Mouse (Mus musculus): ENCODE measurements around the gene B4galnt2.
"Not testable (repeated sequence)": the region's sequence is repeated elsewhere in the genome, so short reads cannot be mapped to it uniquely, and the experiment has no call there.

B4galnt2 gene

DNA sequence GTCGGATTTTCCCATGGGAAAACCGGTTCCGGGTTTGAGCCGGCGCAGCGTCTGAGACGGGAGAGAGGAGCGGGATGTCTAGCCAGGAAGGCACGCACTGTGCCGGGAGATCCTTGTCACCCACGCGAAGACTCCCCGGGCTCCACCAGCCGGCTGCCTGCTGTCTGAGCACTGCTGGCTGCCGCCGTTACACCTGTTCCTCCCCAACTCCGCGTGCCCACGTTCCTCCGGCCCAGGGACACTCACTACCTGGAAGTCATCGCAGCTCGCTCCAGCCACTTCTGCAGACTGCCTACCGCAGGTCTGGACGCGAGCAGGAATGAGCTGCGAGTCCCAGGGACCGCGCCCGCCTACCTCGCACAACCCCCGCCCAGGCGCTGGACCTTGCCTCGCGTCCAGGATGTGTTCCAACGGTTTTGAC is at the start of gene B4galnt2:
TSS of gene B4galnt2 (minus strand) at position 321 of the 421 bp plus-strand sequence.
- no peak for DNase-seq (ENCODE audit: low spot score)

DNA sequence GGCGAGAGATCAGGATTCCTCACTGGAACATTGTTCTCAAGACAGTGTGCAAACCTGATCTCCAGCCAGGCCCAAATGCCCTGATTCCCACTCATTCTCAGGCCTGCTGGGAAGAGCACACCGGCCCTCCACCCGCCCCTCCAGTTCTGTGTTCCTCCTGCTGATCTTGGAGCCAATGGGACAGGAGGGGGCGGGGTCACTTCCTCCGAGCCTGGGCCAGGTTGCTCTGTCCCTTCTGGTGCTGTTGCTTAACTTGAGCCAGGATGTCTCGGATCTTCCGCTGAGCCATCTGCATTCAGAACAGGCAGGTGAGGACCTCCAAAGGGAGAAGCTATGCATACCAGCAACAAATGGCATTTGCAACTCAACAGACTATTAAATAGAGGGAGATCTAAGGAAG is 48.6 kb upstream of the B4galnt2 start:
- no peak for DNase-seq (ENCODE audit: low spot score)

DNA sequence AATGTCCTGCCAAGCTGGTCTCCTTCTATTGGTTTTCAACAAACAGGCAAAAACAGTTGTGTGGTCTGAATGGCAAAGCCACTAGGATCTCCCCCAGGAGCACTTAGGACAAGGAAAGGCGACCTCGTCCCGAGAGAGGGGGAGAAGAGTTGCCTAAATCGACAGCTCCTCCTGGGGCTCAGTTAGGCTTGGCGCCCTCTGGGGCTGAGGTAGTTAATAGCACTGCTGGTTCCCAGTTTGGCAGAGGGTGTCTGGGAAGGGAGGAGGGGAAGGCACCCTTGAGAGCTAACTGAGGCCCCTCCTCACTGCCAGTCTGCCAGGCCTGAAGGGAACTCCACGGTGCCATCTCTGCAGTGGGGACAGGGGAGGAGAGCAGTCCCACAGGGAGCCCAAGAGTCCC is 44.5 kb upstream of the B4galnt2 start:
- no peak for DNase-seq (ENCODE audit: low spot score)

DNA sequence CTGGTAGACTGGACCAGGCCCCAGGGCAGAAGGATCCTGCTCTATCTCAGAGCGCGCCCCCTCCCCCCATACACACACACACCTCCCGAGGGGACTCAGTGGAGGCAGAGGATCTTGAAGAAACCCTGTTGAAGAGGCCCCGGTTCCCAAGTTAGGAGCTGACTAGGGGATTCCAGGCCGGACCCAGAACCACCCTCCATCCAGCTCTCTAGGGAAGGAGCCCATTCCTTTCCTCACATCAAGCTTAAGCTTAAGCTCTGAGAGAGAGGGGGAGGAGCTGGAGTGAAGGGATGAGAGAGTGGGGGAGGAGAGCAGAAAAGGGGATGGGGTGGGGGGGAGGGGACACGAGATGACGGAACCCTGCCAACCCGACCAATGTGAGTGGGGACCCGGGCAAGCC is 43.6 kb upstream of the B4galnt2 start:
- DNase-seq (ENCODE audit: low spot score) = no peak

DNA sequence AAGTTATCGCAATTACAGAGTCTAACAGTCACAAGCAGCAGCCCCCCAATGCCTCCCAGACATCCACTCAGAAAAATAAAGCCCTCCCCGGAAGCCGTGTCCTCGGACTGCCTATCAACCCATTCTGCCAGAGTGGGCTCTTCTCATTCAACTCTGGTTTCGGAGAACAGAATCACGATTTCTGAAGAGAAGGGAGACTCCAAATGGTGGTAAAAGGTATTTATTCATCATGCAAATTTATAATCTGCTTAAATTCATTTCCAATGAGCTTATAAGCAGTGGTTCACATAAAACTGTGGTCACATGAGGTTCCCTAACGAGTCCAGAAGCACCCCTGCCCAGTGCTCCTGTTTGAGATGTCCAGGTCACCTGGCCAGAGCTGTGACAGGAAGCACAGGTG is 42.7 kb upstream of the B4galnt2 start:
- DNase-seq (ENCODE audit: low spot score) = no peak

DNA sequence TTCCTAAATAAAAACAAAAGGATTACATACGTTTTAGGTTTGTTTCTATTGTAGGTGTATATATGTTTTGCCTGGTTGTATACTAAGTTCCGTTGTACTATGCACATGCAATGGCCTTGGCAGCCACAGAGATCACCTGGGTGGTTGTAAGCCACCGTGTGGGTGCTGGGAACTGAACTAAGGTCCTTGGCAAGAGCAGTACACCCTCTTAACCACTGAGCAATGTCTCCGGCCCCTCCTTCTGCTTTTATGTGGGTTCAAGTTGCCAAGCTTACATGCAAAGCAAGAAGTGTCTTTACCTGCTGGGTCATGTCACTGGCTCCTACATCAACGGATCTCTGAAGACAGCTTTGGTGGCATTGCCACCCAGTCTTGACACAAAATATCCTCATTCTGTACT is 38.6 kb upstream of the B4galnt2 start:
- no peak for DNase-seq (ENCODE audit: low spot score)

DNA sequence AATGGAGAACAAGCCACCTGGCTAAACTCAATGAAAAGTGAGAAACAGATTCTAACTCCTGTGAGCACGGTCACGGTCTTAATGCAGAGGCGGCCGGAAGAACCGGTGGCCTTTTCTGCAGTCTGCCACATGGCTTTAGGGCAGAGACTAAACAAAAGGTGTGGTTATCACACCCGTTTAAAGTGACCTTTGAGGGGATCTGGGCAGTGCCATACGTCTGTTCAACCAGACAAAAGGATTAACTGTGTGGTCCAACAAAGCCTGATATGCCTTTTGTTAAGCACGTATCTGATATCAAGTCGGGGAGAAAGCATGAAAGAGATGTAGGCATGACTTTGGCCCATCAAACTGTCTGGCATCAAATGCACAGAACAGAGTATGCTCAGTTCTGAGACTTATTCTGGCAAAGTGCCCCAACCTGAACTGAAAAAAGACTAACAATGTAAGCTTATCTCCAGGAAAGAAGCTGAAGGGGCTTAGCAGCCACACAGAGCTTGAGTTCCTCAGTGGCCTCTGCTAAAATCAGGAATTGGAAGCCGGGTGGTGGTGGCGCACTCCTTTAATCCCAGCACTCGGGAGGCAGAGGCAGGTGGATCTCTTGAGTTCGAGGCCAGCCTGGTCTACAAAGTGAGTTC is 31.3 kb upstream of the B4galnt2 start:
- DNase-seq (ENCODE audit: low spot score) = no peak

DNA sequence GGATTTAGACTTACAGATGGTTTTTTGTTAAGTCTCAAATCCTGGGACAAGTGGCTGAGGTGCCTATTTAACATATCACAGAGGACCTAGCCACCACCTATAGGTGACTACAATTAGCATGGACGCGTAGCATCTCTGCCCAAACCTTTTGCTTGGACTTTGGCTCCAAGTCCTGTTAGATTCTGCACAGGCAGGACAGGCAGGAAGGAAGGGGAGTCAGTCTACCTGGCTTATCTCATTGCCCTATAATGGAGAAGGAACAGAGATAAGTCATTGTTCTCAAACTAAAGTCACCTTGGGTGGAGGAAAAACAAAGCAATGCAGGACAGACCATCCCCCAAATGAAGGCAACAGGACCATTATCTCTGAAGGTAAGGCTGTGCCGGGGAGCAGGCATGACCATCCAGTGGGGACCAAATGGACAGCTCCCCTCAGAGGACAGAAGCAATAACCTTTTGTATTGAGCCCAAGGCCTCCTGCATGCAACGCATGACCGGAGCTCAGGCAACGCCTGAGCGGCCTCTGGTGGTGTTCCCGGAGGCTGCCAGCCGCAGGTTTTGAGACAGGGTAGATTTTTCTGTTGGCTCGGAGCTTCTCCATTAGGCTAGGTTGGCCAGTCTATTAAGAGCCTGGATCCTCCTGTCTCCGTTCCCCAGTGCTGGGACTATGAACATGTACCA is 25.3 kb upstream of the B4galnt2 start:
- DNase-seq (ENCODE audit: low spot score) = no peak

DNA sequence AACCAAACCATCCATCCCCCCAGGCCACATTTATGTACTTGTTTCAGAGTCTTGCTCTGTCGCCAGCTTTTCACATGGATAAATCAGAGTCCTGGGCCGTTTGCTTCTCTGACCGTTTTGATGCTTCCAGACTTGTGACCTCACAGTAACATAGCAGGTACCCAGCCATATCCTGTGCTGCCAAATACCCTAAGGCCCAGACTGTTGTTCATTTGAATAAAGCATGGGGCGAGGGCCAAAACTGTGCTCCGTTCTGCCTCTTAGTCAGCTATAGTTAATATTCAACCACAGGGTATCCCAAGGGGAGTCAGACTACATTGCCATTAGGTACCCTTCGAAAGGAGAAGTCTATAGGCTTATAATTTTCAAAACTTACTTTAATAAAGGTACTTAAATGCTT is 21.7 kb upstream of the B4galnt2 start:
- no peak for DNase-seq (ENCODE audit: low spot score)

DNA sequence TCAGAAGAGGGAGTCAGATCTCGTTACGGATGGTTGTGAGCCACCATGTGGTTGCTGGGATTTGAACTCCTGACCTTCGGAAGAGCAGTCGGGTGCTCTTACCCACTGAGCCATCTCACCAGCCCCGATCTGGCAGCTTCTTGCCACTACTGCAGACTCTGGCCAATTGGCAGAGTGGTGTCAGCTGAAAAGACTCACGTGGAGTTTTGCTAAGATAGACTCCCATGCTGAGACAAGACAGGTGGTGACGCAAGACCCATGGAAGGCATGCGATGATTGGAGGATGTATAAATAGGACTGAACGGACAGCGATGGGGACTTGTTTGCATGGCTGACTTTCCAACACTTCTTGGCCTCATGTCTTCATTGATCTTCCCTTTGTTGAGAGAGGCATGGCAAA is 17.5 kb upstream of the B4galnt2 start:
- DNase-seq (ENCODE audit: low spot score) = not testable (repeated sequence)

DNA sequence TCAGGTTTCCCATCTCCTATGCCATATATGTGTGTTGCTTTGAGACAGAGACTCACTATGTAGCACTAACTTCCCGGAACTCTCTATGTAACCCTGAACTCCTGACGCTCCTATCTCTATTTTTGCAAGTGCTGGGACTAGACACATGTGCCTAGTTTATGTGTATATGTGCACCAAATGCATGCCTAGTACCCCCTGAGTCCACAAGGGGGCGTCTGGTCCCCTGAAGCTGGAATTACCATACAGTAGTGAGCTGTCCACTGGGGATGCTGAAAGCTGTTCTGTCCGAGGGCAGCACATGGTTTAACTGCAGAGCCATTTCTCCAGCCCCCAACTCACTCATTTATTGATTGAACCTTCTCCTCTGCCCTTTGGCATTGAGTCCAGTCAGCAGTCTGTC is 11.7 kb upstream of the B4galnt2 start:
- no peak for DNase-seq (ENCODE audit: low spot score)

DNA sequence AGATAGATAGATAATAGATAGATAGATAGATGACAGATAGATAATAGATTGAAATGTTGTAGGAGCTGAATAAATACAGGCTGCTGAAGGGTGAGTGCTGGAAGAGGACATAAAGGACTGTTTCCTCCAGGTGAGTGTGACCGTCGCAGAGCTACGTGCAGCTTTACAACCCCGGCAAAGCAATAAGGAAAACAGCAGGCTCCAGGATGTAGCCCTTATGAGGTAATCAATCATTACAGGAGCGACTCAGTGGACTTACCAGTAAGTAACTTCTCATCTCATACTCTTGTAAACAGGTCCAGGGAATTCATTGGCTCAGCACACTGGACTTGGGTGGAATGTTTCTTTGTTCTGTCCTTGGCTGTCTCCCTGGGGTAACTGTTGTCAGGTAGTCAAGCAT is 11.3 kb upstream of the B4galnt2 start:
- DNase-seq (ENCODE audit: low spot score) = no peak

DNA sequence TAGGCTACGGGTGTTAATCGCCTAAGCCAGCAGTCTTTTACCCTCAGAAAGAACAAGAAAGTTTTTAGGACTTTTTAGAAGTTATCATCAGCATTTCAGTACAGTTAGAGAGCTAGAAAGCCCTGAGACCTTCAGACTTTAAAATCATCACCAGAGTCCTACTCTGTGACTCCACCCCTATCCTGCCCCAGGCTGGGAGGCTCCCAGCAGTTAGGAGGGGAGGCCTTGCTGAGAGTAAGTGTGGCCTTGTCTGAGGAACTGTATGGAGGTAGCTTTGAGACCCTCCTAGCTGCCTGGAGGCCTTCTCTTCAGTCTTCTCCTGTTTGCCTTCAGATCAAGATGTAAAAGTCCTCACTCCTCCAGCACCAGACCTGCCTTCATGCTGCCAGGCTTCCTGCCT is 9.5 kb upstream of the B4galnt2 start:
- DNase-seq (ENCODE audit: low spot score) = no peak

DNA sequence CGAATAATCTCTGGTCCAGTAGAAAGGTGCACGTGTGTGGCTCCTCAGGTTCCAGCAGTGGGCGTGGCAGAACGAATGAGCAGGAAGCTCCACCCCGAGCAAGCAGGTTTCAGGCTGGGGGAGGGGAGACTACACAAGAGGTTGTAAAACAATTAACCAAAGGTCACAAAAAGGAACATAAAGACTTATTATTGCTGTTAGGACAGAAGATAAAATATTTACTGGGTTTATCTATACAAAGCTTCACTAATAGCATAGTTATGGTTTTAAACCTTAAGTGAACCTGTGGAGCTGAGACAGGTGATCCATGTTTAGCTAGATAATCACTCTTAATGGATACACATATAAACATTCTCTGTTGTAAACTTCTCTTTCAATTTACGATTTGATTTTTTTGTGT is 8.8 kb upstream of the B4galnt2 start:
- DNase-seq (ENCODE audit: low spot score) = not testable (repeated sequence)

DNA sequence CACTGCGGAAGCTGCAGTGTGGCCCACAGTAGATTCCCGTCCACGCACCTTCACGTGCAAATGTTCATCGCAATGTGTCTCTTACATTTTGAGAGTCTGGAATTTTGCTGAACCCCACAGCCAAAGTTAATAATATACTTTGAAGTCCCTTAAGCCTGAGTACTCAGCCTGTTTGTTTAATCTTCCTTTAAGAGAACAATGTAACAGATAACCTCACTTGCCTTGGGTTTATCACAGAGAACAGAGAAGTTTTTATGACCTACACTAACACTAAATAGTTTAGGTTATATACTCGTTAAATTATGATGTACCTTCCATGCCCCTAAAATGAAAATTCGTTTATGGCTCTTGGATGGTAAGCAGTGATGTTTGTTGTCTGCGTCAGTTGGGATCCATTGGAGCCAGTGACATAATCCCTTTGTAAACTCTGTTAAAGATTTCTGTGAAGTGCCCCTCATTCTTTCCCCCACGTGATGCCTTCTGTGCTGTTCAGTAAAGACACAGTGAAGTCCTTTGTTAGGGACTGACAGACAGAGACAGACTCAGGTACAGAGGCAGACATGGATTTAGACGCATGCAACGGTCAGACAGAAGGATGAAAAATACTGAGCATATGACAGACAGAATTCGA is 7.4 kb upstream of the B4galnt2 start:
- no peak for DNase-seq (ENCODE audit: low spot score)

DNA sequence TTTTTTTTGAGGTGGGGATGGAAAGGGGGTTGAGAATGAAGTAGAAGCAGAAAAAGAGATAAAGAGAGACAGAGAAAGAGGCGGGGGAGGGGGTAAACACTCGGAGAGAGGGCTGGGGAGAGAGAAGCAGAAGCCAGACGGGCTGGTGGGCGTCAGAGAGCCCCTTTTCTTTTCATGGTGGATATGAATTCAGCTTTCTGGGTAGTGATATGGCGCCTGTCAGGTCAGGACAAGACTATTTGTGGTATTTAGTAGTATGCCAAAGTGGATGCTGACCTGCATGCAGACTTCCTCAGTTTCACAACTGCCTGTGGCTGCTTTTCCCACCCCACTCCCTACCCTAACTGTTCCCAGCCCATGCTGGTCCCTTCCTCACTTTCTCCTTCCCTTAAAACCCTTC is 1.7 kb upstream of the B4galnt2 start:
- DNase-seq (ENCODE audit: low spot score) = no peak

DNA sequence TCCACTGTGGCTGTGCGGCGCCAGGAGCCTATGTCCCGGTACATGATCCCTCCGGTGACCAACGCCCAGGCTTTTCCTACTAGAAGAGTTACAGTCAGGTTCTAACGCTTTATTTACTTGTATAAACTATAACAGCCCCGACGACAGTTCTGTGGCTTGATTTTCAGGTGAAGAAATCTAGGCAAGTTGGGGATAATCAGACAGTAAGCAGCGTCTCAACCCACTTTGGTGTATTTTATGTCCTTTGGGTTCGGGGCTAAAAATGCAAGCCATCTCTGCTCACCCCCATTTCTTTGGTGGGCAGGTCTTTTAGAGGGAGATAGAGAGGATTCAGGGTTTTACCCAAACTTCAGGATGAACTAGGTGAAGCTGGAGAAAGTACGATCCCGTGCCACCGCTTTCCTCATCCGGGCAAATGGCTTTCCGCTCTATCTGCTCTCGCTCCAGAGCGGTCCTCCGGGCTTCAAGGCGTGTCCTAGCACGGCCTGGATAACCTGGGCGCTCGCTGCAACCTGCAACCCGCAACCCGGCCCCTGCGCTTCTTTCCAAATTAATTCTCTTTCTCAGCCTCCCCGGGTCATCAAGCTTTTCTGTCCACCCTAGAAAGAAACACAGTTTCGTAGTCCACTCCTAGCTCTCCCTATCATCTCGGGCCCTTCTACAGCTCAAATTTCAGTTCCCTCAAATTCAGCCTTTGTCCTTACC is 467 bp upstream of the B4galnt2 start:
- DNase-seq (ENCODE audit: low spot score) = no peak

DNA sequence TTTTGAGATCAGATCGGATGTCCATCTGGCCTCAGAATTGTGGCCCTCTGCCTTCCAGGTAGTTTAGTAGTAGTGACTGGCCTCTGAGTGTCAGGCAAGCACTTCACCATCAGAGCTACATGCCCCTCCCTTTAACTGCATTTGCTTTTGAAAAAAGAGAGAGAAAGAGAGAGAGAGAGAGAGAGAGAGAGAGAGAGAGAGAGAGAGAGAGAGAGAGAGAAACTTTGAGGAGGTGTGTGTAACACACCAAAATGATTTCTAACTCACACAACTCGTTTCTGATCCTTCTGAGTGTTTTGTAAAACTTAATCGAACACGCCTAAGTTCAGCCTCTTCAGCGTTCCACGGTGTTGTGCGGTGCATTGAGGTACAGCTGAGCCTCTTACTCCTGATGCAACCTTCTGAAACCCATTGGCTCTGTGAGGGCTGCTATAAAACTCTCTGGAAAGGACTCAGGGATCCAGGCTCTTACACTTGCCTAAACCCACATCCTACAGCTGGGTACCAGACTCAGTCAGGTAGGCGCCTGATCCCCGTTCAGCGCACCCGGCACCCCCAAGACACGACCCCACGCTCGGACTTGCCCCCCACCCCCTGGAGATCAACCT is 628 bp downstream of the B4galnt2 start:
- no peak for DNase-seq (ENCODE audit: low spot score)

DNA sequence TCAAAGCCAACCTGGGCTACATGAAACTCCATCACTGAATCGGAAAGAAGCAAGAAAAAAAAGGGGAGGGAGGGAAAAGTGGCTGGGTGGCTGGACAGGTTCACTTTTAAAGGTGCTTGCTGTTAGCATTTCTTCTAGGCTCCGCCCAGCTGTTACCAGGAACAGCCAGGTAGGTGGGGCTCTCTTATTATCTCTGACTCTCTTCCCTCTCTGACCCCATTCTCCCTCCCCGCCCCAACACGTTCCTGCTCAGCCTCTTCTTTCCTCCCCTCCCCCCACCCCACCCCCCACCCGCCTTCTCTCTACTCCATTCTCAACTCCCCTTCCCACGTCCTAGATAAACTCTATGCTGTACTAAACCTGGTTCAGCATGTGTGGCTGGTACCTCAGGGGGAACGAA is 3.1 kb downstream of the B4galnt2 start:
- no peak for DNase-seq (ENCODE audit: low spot score)

DNA sequence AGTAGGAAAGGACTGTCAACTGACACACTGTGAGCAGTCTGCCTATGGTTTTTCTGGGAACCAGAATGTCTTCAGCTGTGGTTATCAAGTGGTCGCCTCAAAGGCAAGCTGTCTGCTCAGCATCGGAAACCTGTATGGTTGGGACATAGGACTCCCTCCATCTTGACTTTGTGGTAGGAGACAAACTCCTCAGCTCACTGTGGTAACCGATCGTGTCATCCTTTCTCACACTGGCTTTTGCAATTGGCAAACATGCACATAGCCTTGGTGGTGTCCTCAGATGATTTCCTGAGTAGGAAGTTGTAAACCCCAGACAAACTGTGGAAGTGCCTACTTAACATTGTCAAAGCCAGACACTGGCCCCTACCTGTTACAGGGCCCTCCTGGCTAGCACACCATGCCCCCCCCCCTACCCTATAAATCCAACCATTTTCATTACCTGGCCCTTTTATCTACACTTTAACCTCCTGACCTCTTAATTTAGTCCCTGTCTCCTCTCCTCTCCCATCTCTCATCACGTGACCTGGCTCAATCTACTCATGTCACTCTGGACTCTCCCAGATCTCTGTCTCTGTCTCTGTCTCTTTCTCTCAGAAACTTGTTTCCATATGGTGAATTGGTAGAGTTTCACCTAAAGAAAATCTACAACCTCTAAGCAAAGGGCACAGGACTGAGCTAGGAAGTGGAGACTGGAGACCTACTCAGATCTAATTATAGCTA is 6.7 kb downstream of the B4galnt2 start:
- DNase-seq (ENCODE audit: low spot score) = no peak

DNA sequence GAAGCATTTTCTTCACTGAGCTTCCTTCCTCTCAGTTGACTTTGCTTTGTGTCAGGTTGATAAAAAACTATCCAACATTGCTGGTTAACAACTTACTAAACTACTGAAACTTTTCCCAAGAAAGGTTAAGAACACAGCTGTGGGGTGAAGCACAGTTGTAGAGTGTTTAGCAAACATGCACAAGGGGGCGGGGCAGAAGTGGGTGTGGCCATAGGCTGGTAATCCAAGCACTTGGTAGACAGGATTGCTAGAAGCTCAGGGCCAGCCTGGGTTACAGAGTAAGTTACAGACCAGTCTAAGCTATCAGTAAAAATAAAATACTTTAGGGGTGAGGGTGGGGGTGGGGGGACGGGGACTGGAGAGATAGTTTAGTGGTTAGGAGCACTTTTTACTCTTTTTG is 10.4 kb downstream of the B4galnt2 start:
- no peak for DNase-seq (ENCODE audit: low spot score)

Data from ovary, postnatal 10 days (tissue).